Mouse (Mus musculus): Measurements from ENCODE around the gene Ric8b. TPM values are rescaled to one million over a fixed set of nuclear protein-coding genes. Genes with fewer than 3 reads are reported as not detected.

Gene Ric8b
- total and polyA plus RNA-seq, 3 experiments: 20.5 to 42.1 (median 36.5) TPM

- Histone ChIP-seq H3K27me3 (ENCODE audit: control insufficient read depth, insufficient read depth, low read length) (no peaks in the 10 kb centered on the region), H3K27ac (no peak overlapping the region), H3K4me3 (no peak overlapping the region), H3K9ac (ENCODE audit: low read depth, low read length) (no peak overlapping the region), H3K4me1 (ENCODE audit: control insufficient read depth, insufficient read depth, low read length) (peaks cover 1% of the 10 kb centered on the region; the same call in 1 of the 2 replicates), H3K79me2 (replicated peaks; ENCODE audit: control insufficient read depth, insufficient read depth, low read length) (no peaks in the 10 kb centered on the region), H3K36me3 (ENCODE audit: control insufficient read depth, insufficient read depth, low read length) (no peaks in the 10 kb centered on the region)
- TF ChIP-seq CTCF (IDR thresholded peaks at IDR 0.05) (no peak), POLR2A (IDR thresholded peaks at IDR 0.05; ENCODE audit: insufficient read depth, low read depth, low read length) (no peak), EP300 (IDR thresholded peaks at IDR 0.05; ENCODE audit: insufficient read depth, low read depth, low read length) (no peak)
- WGBS: 54% methylated on average over 9 of the region's 9 CpGs
- no peak for DNase-seq
- intact Hi-C loops (cut with DNase I): no loop called here
Observed at GRCm38 (mm10) chr10:84896941-84897930, 20.2 kb upstream of the Ric8b start.

GRCm38 (mm10) chr10:84898144-84898979 lies 19.1 kb upstream of the Ric8b start:
- Histone ChIP-seq H3K4me3 (no peak overlapping the region), H3K9ac (ENCODE audit: low read depth, low read length) (no peak overlapping the region), H3K27me3 (ENCODE audit: control insufficient read depth, insufficient read depth, low read length) (no peaks in the 10 kb centered on the region), H3K4me1 (ENCODE audit: control insufficient read depth, insufficient read depth, low read length) (peaks cover 1% of the 10 kb centered on the region; the same call in 1 of the 2 replicates), H3K79me2 (replicated peaks; ENCODE audit: control insufficient read depth, insufficient read depth, low read length) (no peaks in the 10 kb centered on the region), H3K27ac (no peak overlapping the region), H3K36me3 (ENCODE audit: control insufficient read depth, insufficient read depth, low read length) (no peaks in the 10 kb centered on the region)
- intact Hi-C loops (cut with DNase I): no loop called here
- no peak for DNase-seq
- WGBS: 79% methylated on average over 3 of the region's 3 CpGs
- TF ChIP-seq CTCF (IDR thresholded peaks at IDR 0.05) (no peak), POLR2A (IDR thresholded peaks at IDR 0.05; ENCODE audit: insufficient read depth, low read depth, low read length) (no peak), EP300 (IDR thresholded peaks at IDR 0.05; ENCODE audit: insufficient read depth, low read depth, low read length) (no peak)

- WGBS: 63% methylated on average over 5 of the region's 5 CpGs
- Histone ChIP-seq H3K36me3 (ENCODE audit: control insufficient read depth, insufficient read depth, low read length) (no peaks in the 10 kb centered on the region), H3K79me2 (replicated peaks; ENCODE audit: control insufficient read depth, insufficient read depth, low read length) (no peaks in the 10 kb centered on the region), H3K9ac (ENCODE audit: low read depth, low read length) (no peak overlapping the region), H3K27me3 (ENCODE audit: control insufficient read depth, insufficient read depth, low read length) (no peaks in the 10 kb centered on the region), H3K27ac (peak overlapping the region; percentile 6; the same call in 1 of the 2 replicates), H3K4me3 (no peak overlapping the region), H3K4me1 (ENCODE audit: control insufficient read depth, insufficient read depth, low read length) (peaks cover 3% of the 10 kb centered on the region; the same call in 1 of the 2 replicates)
- intact Hi-C loops (cut with DNase I): no loop called here
- TF ChIP-seq EP300 (IDR thresholded peaks at IDR 0.05; ENCODE audit: insufficient read depth, low read depth, low read length) (no peak), POLR2A (IDR thresholded peaks at IDR 0.05; ENCODE audit: insufficient read depth, low read depth, low read length) (no peak), CTCF (IDR thresholded peaks at IDR 0.05) (no peak)
- peak in 1 of 2 experiments; percentile 24 for DNase-seq
Observed at GRCm38 (mm10) chr10:84901676-84902075, 15.7 kb upstream of the Ric8b start.

GRCm38 (mm10) chr10:84902213-84902612 lies 15.2 kb upstream of the Ric8b start:
- no peaks in the 10 kb centered on the region for H3K79me2 ChIP-seq (replicated peaks; ENCODE audit: control insufficient read depth, insufficient read depth, low read length)
- H3K9ac ChIP-seq (ENCODE audit: low read depth, low read length): no peak overlapping the region
- WGBS: 73% methylated on average over 2 of the region's 2 CpGs
- no peak overlapping the region for H3K27ac ChIP-seq
- no peaks in the 10 kb centered on the region for H3K36me3 ChIP-seq (ENCODE audit: control insufficient read depth, insufficient read depth, low read length)
- H3K4me3 ChIP-seq: no peak overlapping the region
- no peak for DNase-seq
- TF ChIP-seq CTCF (IDR thresholded peaks at IDR 0.05): no peak
- TF ChIP-seq POLR2A (IDR thresholded peaks at IDR 0.05; ENCODE audit: insufficient read depth, low read depth, low read length): no peak
- TF ChIP-seq EP300 (IDR thresholded peaks at IDR 0.05; ENCODE audit: insufficient read depth, low read depth, low read length): no peak
- no peaks in the 10 kb centered on the region for H3K27me3 ChIP-seq (ENCODE audit: control insufficient read depth, insufficient read depth, low read length)
- intact Hi-C loops (cut with DNase I): no loop called here
- peaks cover 3% of the 10 kb centered on the region; the same call in 1 of the 2 replicates for H3K4me1 ChIP-seq (ENCODE audit: control insufficient read depth, insufficient read depth, low read length)

GRCm38 (mm10) chr10:84903307-84903706 lies 14.1 kb upstream of the Ric8b start:
- DNase-seq: peak in 1 of 2 experiments; percentile 21
- Histone ChIP-seq H3K36me3 (ENCODE audit: control insufficient read depth, insufficient read depth, low read length) (no peaks in the 10 kb centered on the region), H3K79me2 (replicated peaks; ENCODE audit: control insufficient read depth, insufficient read depth, low read length) (no peaks in the 10 kb centered on the region), H3K27me3 (ENCODE audit: control insufficient read depth, insufficient read depth, low read length) (no peaks in the 10 kb centered on the region), H3K9ac (ENCODE audit: low read depth, low read length) (no peak overlapping the region), H3K27ac (no peak overlapping the region), H3K4me3 (no peak overlapping the region), H3K4me1 (ENCODE audit: control insufficient read depth, insufficient read depth, low read length) (peaks cover 3% of the 10 kb centered on the region; the same call in 1 of the 2 replicates)
- WGBS: 50% methylated on average over 7 of the region's 7 CpGs
- intact Hi-C loops (cut with DNase I): no loop called here
- no peak for TF ChIP-seq EP300 (IDR thresholded peaks at IDR 0.05; ENCODE audit: insufficient read depth, low read depth, low read length)
- no peak for TF ChIP-seq POLR2A (IDR thresholded peaks at IDR 0.05; ENCODE audit: insufficient read depth, low read depth, low read length)
- no peak for TF ChIP-seq CTCF (IDR thresholded peaks at IDR 0.05)

Measured in heart, adult 2 months (tissue).